Mouse (Mus musculus) thymus, postnatal 25 days (tissue): ENCODE results near the gene Cdc27.
A peak's percentile ranks its signal among the peaks of the same experiment; 100 is the strongest.

Source experiments
- DNase-seq: peaks from one replicate; pipeline ENCODE4 v3.0.0; 2022

Gene Cdc27

GRCm38 (mm10) chr11:104469371-104469835 lies 81.0 kb downstream of the Cdc27 start:
- DNase-seq = peak; percentile 93

GRCm38 (mm10) chr11:104468751-104469268 lies 81.6 kb downstream of the Cdc27 start, which contains the start of gene Kansl1:
Gene Kansl1, minus strand, starts transcription at chr11:104468861.
- DNase-seq = no peak

GRCm38 (mm10) chr11:104467698-104468097 lies 82.7 kb downstream of the Cdc27 start:
- DNase-seq = no peak

GRCm38 (mm10) chr11:104461551-104461950 lies 88.9 kb downstream of the Cdc27 start:
- peak; percentile 40 for DNase-seq

- DNase-seq = no peak
Measured at GRCm38 (mm10) chr11:104459671-104460070, 90.7 kb downstream of the Cdc27 start.

GRCm38 (mm10) chr11:104458507-104458906 lies 91.9 kb downstream of the Cdc27 start:
- no peak for DNase-seq
